Comparison of ENCODE assay signal across 19 mouse cellular contexts in the genomic region with DNA sequence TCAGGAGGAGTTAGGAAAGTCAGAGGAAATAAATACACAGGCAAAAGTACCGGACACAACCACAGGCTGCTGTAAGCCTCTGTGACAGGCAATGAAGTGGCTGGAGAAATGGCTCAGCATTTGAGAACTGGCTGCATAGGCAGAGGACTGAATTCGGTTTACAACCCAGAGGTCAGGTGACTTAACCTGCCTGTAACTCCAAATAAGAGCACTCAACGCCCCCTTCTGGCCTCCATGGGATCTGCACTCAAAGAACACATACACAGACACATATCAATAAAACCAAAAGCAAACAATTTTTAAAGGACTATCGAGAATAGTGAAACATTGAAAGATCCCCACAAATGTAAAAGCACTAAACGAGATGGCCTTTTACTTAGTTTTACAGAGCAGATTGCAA.
"Had no signal": no experiment of that assay in that cellular context is flagged by ENCODE, and none has a peak within 500 bp of the region (broad histone marks: within the 10 kb centered on the region; RNA-seq: fewer than 3 reads in every experiment).

No protein-coding gene starts in this region.

- H3K4me1 ChIP-seq: midbrain, embryonic 10.5 days; midbrain, embryonic 13.5 days; midbrain, embryonic 15.5 days; neural tube, embryonic 13.5 days; neural tube, embryonic 15.5 days; stomach, embryonic 15.5 days had no signal

- H3K9ac ChIP-seq: lung, embryonic 14.5 days; midbrain, embryonic 13.5 days; midbrain, embryonic 15.5 days; neural tube, embryonic 13.5 days; neural tube, embryonic 15.5 days; stomach, embryonic 15.5 days had no signal

- H3K36me3 ChIP-seq: midbrain, embryonic 10.5 days; midbrain, embryonic 13.5 days; midbrain, embryonic 15.5 days; neural tube, embryonic 13.5 days; neural tube, embryonic 15.5 days; stomach, embryonic 15.5 days had no signal

- H3K27ac ChIP-seq: midbrain, embryonic 10.5 days; midbrain, embryonic 13.5 days; midbrain, embryonic 15.5 days; neural tube, embryonic 13.5 days; neural tube, embryonic 15.5 days; stomach, embryonic 15.5 days; stomach, postnatal 0 days had no signal

- ATAC-seq: midbrain, embryonic 13.5 days; midbrain, embryonic 15.5 days had no signal

- H3K9me3 ChIP-seq: midbrain, embryonic 15.5 days; stomach, embryonic 15.5 days had no signal

- DNase-seq: lung, adult 18-20 months; lung, embryonic 14.5 days; lung, postnatal 10 days; lung, postnatal 4 days; retina, postnatal 1 day; right cerebral cortex, adult 18-20 months; right cerebral cortex, postnatal 25 days; right cerebral cortex, postnatal 4 days; spleen, adult 18-20 months; thymus, postnatal 14 days; thymus, postnatal 36 days had no signal

- H3K4me2 ChIP-seq: lung, embryonic 14.5 days; midbrain, embryonic 13.5 days; midbrain, embryonic 15.5 days; neural tube, embryonic 13.5 days; neural tube, embryonic 15.5 days; stomach, embryonic 15.5 days had no signal

- H3K27me3 ChIP-seq: midbrain, embryonic 13.5 days; midbrain, embryonic 15.5 days; neural tube, embryonic 13.5 days; neural tube, embryonic 15.5 days; stomach, embryonic 15.5 days had no signal

- H3K4me3 ChIP-seq: midbrain, embryonic 10.5 days; midbrain, embryonic 13.5 days; midbrain, embryonic 15.5 days; myocyte; neural tube, embryonic 13.5 days; neural tube, embryonic 15.5 days; stomach, embryonic 15.5 days had no signal
